Mouse (Mus musculus) liver, adult 2 months (tissue): ENCODE measurements around the gene Neurog1. TPM values are rescaled to one million over a fixed set of nuclear protein-coding genes. Genes with fewer than 3 reads are reported as not detected.

Experiments used
- DNase-seq: peaks from one replicate; pipeline ENCODE4 v3.0.0-alpha.2; 2011; ENCODE audit warnings: low read depth, low spot score; ENCODE audit errors: extremely low read depth
- H3K27ac ChIP-seq: fragments of 200-500 bp; replicated peaks from 2 replicates; pipeline ENCODE4 v1.5.1; 2012; ENCODE audit warnings: low read depth, mild to moderate bottlenecking, control low read depth, inconsistent platforms, low read length; ENCODE audit not compliant: insufficient read depth
- H3K27me3 ChIP-seq: fragments of 200-500 bp; 2 replicates; pipeline ENCODE4 v1.6.1; 2012; ENCODE audit warnings: mild to moderate bottlenecking, moderate library complexity, low read length, inconsistent platforms; ENCODE audit not compliant: control insufficient read depth, insufficient read depth
- H3K36me3 ChIP-seq: fragments of 200-500 bp; 2 replicates; pipeline ENCODE4 v1.6.1; 2012; ENCODE audit warnings: low read length, inconsistent platforms; ENCODE audit not compliant: control insufficient read depth, insufficient read depth
- H3K4me1 ChIP-seq: fragments of 200-500 bp; 2 replicates; pipeline ENCODE4 v1.6.1; 2011; ENCODE audit warnings: low read length; ENCODE audit not compliant: control insufficient read depth, insufficient read depth
- H3K4me3 ChIP-seq: fragments of 200-500 bp; 2 replicates; pipeline ENCODE4 v1.5.1; 2011; ENCODE audit warnings: low read depth, mild to moderate bottlenecking, control low read depth, low read length, moderate library complexity; ENCODE audit not compliant: insufficient read depth
- H3K79me2 ChIP-seq: fragments of 200-500 bp; 2 replicates; pipeline ENCODE4 v1.6.1; 2012; ENCODE audit warnings: inconsistent platforms, mild to moderate bottlenecking, low read length, moderate library complexity; ENCODE audit not compliant: control insufficient read depth, insufficient read depth
- H3K9ac ChIP-seq: fragments of 200-500 bp; 2 replicates; pipeline ENCODE4 v1.6.1; 2012; ENCODE audit warnings: low read depth, mild to moderate bottlenecking, control low read depth, inconsistent platforms, low read length
- CTCF ChIP-seq: fragments of 200-500 bp; IDR thresholded peaks from 2 replicates; pipeline ENCODE4 v1.5.1; 2011; ENCODE audit warnings: low read depth, low read length, control low read depth
- POLR2A ChIP-seq: fragments of 200-500 bp; IDR thresholded peaks from 2 replicates; pipeline ENCODE4 v1.6.1; 2011; ENCODE audit warnings: low read length, control low read depth; ENCODE audit not compliant: insufficient read depth; ENCODE audit errors: extremely low read depth
- WGBS: fragments of 180-500 bp; shearing (Covaris S2); methylation state at CpG from one replicate; pipeline ENCODE4 v1.1.7; 2018; 5-methylcytosine and 5-hydroxymethylcytosine counted together
- polyA plus RNA-seq: library from polyadenylated mRNA; depleted of rRNA; stranded (reverse); fragments of >200 nt; gene quantifications from 2 replicates; pipeline ENCODE4 v1.2.3, GENCODE M21; 2012
- total RNA-seq: library from RNA; depleted of rRNA; stranded (reverse); fragments of >200 nt; gene quantifications from 2 replicates; pipeline ENCODE4 v1.2.3, GENCODE M21; 2014

Neurog1 gene
- total and polyA plus RNA-seq, 2 experiments, result not detected

DNA sequence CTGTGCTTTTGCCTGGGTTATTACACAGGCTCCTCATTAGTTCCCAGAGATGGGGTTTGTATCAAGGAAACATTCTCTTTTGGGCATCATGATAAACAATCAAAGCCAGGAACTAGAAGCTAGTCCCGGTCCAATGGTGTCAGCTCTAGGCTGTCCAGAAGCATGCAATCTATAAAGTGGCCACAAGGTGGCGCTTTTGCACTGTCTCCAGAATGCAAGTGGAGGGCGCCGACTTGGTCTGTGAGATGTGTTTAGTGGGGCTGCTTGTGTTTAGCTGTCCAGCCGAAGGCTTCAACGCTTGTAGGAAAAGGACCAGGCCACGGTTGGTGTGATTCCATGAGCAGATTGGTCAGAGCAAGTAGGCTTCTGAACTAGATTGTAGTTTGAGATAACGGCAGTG is 27.5 kb upstream of the Neurog1 start:
- peak; percentile 23 for DNase-seq
- Histone ChIP-seq H3K4me3 (no peak overlapping the region), H3K9ac (no peak overlapping the region), H3K27me3 (no peaks in the 10 kb centered on the region), H3K27ac (no peak overlapping the region), H3K4me1 (no peaks in the 10 kb centered on the region), H3K36me3 (no peaks in the 10 kb centered on the region), H3K79me2 (no peaks in the 10 kb centered on the region)
- TF ChIP-seq CTCF (peak; percentile 82), POLR2A (no peak)
- WGBS, result 17% methylated on average over 8 of the region's 8 CpGs

DNA sequence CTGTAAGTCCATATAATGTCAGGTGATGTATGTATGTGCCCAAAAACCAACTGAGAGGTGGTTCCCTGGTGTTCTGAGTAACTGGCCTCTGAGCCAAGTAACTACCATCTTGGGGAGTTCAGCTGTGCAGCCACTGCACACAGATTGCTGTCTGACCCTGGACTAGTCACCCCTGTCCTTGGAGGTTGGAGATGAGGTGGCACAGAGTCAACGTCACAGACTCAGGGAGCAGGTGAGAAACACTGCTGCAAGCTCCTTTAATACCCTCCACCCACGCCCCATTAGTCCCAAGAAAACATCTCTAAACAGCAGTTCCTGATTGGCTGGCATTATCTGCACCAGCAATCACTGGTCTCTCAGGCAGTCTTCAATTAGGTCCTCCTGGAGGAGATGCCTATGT is 23.2 kb upstream of the Neurog1 start:
- Histone ChIP-seq H3K9ac (no peak overlapping the region), H3K4me3 (no peak overlapping the region), H3K4me1 (no peaks in the 10 kb centered on the region), H3K79me2 (no peaks in the 10 kb centered on the region), H3K27me3 (no peaks in the 10 kb centered on the region), H3K27ac (no peak overlapping the region), H3K36me3 (no peaks in the 10 kb centered on the region)
- DNase-seq, result no peak
- 35% methylated on average over 2 of the region's 2 CpGs for WGBS
- TF ChIP-seq CTCF (no peak), POLR2A (no peak)

DNA sequence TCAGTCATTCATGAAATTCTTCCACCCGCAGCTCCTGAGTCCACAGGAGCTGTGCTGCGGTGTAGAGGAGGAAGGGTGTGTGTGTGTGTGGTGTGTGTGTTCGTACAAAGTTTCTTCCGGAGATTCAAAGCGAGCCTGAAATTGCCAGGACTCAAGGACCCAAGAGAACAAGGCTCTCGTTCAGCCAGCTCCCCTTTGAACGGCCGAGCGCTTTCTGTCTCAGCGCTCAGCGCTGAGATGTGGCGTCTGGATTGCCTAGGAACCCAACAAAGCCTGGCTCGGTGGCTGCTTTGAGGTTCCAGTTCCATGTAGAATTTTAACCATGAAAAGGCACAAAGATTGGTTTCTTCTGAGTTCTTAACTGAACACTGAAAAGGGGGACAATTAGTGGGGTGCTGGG is 18.2 kb upstream of the Neurog1 start:
- Histone ChIP-seq H3K4me1 (no peaks in the 10 kb centered on the region), H3K27ac (no peak overlapping the region), H3K36me3 (no peaks in the 10 kb centered on the region), H3K79me2 (no peaks in the 10 kb centered on the region), H3K27me3 (peaks cover 3% of the 10 kb centered on the region; the same call in 1 of the 2 replicates), H3K9ac (no peak overlapping the region), H3K4me3 (no peak overlapping the region)
- 78% methylated on average over 13 of the region's 13 CpGs for WGBS
- DNase-seq, result no peak
- TF ChIP-seq POLR2A (no peak), CTCF (no peak)

DNA sequence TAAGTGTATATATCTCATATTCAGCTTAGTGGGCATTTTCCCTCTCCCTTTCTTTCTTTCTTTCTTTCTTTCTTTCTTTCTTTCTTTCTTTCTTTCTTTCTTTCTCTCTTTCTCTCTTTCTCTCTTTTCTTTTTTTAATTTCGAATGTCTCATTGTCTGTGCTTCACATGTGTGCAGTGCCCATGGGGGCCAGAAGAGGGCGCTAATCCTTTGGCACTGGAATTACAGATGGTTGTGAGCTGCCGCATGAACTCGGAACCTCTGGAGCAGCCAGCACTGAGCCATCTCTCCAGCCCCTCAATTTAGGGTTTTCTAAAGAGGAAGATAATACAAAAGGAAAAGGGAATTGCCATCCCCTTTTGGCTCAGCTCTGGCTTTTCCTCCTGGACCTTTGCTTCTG is 15.4 kb upstream of the Neurog1 start:
- peaks cover 3% of the 10 kb centered on the region; the same call in 1 of the 2 replicates for H3K27me3 ChIP-seq
- no peak overlapping the region for H3K27ac ChIP-seq
- no peak for DNase-seq
- peak; percentile 44; the same call in 1 of the 2 replicates for TF ChIP-seq CTCF
- TF ChIP-seq POLR2A, result no peak
- H3K9ac ChIP-seq, result no peak overlapping the region
- H3K36me3 ChIP-seq, result no peaks in the 10 kb centered on the region
- H3K79me2 ChIP-seq, result no peaks in the 10 kb centered on the region
- 77% methylated on average over 4 of the region's 4 CpGs for WGBS
- no peak overlapping the region for H3K4me3 ChIP-seq
- no peaks in the 10 kb centered on the region for H3K4me1 ChIP-seq

DNA sequence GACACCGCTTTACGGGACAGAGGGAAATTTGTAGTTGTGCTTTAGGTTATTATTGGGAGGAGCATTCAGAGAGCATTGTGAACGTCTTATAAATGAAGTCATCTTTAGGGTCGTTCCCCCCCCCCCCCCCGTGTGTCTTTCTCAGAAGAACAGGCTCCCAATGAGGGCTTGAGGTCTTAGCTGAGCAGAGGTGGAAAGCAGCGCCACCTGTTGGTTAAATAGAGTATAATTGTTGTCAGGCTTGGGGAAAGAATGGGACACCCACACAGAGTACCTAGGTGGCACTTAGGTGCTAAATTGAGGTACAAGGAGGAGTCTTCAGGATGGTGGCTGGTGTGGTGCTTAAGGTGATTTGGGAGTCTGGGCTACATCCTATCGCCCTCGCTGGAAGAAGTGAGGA is 14.5 kb upstream of the Neurog1 start:
- Histone ChIP-seq H3K27me3 (peaks cover 3% of the 10 kb centered on the region; the same call in 1 of the 2 replicates), H3K36me3 (no peaks in the 10 kb centered on the region), H3K4me1 (no peaks in the 10 kb centered on the region), H3K9ac (no peak overlapping the region), H3K4me3 (no peak overlapping the region), H3K27ac (no peak overlapping the region), H3K79me2 (no peaks in the 10 kb centered on the region)
- peak; percentile 31 for DNase-seq
- 40% methylated on average over 8 of the region's 8 CpGs for WGBS
- TF ChIP-seq CTCF, result peak; percentile 35; the same call in 1 of the 2 replicates
- TF ChIP-seq POLR2A, result no peak

DNA sequence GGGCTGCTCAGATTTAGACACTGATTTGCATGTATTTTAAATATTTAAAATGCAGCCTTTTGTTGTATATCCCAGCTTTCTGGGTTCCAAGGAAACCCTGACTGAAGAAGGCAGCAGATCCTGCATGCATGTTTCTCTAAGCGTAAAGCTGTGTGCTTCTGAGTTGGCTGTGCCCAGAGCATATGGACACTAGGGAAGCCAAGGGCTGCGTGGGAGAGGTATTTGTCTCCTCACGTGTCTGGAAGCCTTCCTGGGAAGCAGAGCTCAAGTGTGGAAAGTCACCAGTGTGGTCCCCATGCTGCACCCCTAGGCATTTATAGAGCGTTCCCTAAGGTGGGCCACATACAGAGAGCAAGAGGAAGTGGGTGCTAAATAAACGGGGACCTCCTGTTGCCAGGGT is 13.7 kb upstream of the Neurog1 start:
- TF ChIP-seq POLR2A (no peak), CTCF (no peak)
- WGBS, result 61% methylated on average over 5 of the region's 5 CpGs
- H3K27me3 ChIP-seq, result peaks cover 6% of the 10 kb centered on the region; the same call in 1 of the 2 replicates

More for the DNA sequence above, 13.7 kb upstream of the Neurog1 start:
- no peak overlapping the region for H3K4me3 ChIP-seq
- no peak for DNase-seq
- H3K9ac ChIP-seq, result no peak overlapping the region
- H3K27ac ChIP-seq, result no peak overlapping the region
- H3K79me2 ChIP-seq, result no peaks in the 10 kb centered on the region
- no peaks in the 10 kb centered on the region for H3K4me1 ChIP-seq
- no peaks in the 10 kb centered on the region for H3K36me3 ChIP-seq
